Mouse (Mus musculus) ES-Bruce4 (cell line): ENCODE measurements around the gene Gm5798.
"Not testable (repeated sequence)": the region's sequence is repeated elsewhere in the genome, so short reads cannot be mapped to it uniquely, and the experiment has no call there.

Source experiments
- CTCF ChIP-seq: IDR thresholded peaks from one replicate; pipeline ENCODE4 v1.8.1; 2011; ENCODE audit warnings: low read depth, low read length
- POLR2A ChIP-seq: IDR thresholded peaks from one replicate; pipeline ENCODE4 v1.8.1; 2011; ENCODE audit warnings: low read length; ENCODE audit not compliant: insufficient read depth

DNA sequence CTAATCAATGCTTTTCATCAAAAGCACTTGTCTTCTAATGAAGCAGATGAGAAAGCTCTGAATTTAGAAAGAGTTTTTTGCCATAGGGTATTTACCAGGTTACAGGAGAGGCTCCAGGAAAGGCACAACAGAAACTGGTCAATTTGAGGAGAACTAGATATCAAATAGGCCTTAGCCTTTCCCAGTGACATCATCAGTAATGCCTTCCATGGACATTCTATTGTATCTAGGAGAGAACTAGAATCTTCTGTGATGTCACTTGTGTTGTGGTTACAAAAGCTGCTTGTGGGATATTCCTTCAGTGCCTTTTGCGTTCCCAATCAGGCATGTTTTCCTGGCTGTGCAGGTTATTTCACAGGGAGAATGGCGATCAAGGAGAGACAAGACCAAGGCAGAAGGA lies at the start of gene Gm5798:
- not testable (repeated sequence) for TF ChIP-seq POLR2A, CTCF
